In the genomic region with DNA sequence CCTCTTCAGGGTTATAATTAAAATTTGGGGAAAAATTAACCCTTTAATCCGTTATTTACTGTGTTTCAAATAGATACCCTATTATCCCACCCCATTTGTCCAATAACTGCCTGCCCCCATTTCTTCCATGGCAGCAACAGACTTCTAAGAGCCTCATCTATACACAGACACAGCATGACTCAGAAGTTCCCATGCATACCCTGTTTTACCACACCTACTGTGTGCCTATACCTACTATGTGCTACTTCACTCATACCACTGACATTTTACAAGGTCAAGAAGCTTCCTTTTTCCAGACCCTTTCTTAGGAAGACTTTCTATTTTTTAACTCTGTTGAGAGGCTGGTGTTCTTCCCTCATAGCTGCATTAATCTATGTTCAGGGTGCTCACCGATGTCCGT, we compare ENCODE assay signal across 33 mouse cellular contexts. TPM values are rescaled to one million over a fixed set of nuclear protein-coding genes. Genes with fewer than 3 reads are reported as not detected.
"Had no signal": no experiment of that assay in that cellular context is flagged by ENCODE, and none has a peak within 500 bp of the region (broad histone marks: within the 10 kb centered on the region; RNA-seq: fewer than 3 reads in every experiment).

No protein-coding gene starts in this region.

- H3K4me2 ChIP-seq: limb, embryonic 12.5 days; limb, embryonic 13.5 days; limb, embryonic 15.5 days; liver, embryonic 11.5 days; liver, embryonic 12.5 days; liver, embryonic 13.5 days; liver, embryonic 15.5 days; lung, embryonic 14.5 days; lung, embryonic 15.5 days; midbrain, embryonic 11.5 days; midbrain, embryonic 12.5 days; midbrain, embryonic 13.5 days; midbrain, embryonic 15.5 days had no signal

- DNase-seq: left cerebral cortex, postnatal 4 days; liver; liver, embryonic 13.5 days; liver, postnatal 0 days; lung, adult 18-20 months; lung, adult 2 months; lung, embryonic 14.5 days; lung, postnatal 10 days; lung, postnatal 14 days; lung, postnatal 36 days; lung, postnatal 4 days; midbrain, embryonic 14.5 days had no signal

- H3K27ac ChIP-seq: limb, embryonic 10.5 days; limb, embryonic 12.5 days; limb, embryonic 13.5 days; limb, embryonic 15.5 days; liver, embryonic 12.5 days; liver, embryonic 13.5 days; liver, embryonic 14.5 days; liver, embryonic 15.5 days; lung, embryonic 15.5 days; macrophage; midbrain, embryonic 10.5 days; midbrain, embryonic 12.5 days; midbrain, embryonic 13.5 days; midbrain, embryonic 15.5 days had no signal

- H3K4me3 ChIP-seq: limb, embryonic 10.5 days; limb, embryonic 12.5 days; limb, embryonic 13.5 days; limb, embryonic 15.5 days; liver, embryonic 12.5 days; liver, embryonic 13.5 days; liver, embryonic 15.5 days; lung, embryonic 15.5 days; megakaryocyte, embryonic 14.5 days; midbrain, embryonic 10.5 days; midbrain, embryonic 12.5 days; midbrain, embryonic 13.5 days; midbrain, embryonic 15.5 days; myocyte had no signal

- H3K36me3 ChIP-seq: limb, embryonic 10.5 days; limb, embryonic 12.5 days; limb, embryonic 13.5 days; limb, embryonic 15.5 days; liver, embryonic 12.5 days; liver, embryonic 13.5 days; liver, embryonic 15.5 days; lung, embryonic 15.5 days; midbrain, embryonic 10.5 days had no signal

- H3K27me3 ChIP-seq: limb, embryonic 12.5 days; limb, embryonic 13.5 days; limb, embryonic 15.5 days; liver, embryonic 12.5 days; liver, embryonic 13.5 days; liver, embryonic 15.5 days; lung, embryonic 15.5 days; megakaryocyte, embryonic 14.5 days; midbrain, embryonic 12.5 days; midbrain, embryonic 13.5 days; midbrain, embryonic 15.5 days had no signal

- H3K4me1 ChIP-seq: limb, embryonic 12.5 days; liver, embryonic 12.5 days; liver, embryonic 13.5 days; liver, embryonic 15.5 days; lung, embryonic 15.5 days; midbrain, embryonic 10.5 days; midbrain, embryonic 12.5 days; midbrain, embryonic 13.5 days; midbrain, embryonic 15.5 days had no signal

- H3K9me3 ChIP-seq: limb, embryonic 10.5 days; limb, embryonic 12.5 days; limb, embryonic 13.5 days; limb, embryonic 15.5 days; liver, embryonic 12.5 days; liver, embryonic 13.5 days; liver, embryonic 15.5 days; lung, embryonic 15.5 days; megakaryocyte, embryonic 14.5 days; midbrain, embryonic 10.5 days; midbrain, embryonic 12.5 days; midbrain, embryonic 13.5 days; midbrain, embryonic 15.5 days had no signal

- H3K9ac ChIP-seq: limb, embryonic 12.5 days; limb, embryonic 13.5 days; limb, embryonic 15.5 days; liver, embryonic 12.5 days; liver, embryonic 13.5 days; liver, embryonic 14.5 days; liver, embryonic 15.5 days; liver, postnatal 0 days; lung, embryonic 14.5 days; lung, embryonic 15.5 days; midbrain, embryonic 12.5 days; midbrain, embryonic 13.5 days; midbrain, embryonic 15.5 days had no signal

RNA-seq across cellular contexts. Expression of a gene that starts 35.1 kb away (rescaled TPM):
- total RNA-seq: liver, adult 2 months; megakaryocyte progenitor cell, adult 5-6 weeks; megakaryocyte-erythroid progenitor cell, adult 5-6 weeks; monocyte, adult 5-6 weeks had no signal
- polyA plus RNA-seq: liver, adult 2 months; liver, embryonic 13.5 days; liver, embryonic 14.5 days; liver, postnatal 0 days had no signal

RNA-seq across cellular contexts. Expression of a gene that starts 35.4 kb away (rescaled TPM):
- total RNA-seq: liver, adult 2 months had no signal
- polyA plus RNA-seq: liver, embryonic 12.5 days; macrophage had no signal
